8 mouse cellular contexts compared by ENCODE assay signal in genomic region chr13:98316480-98317245, GRCm38 (mm10). TPM values are rescaled to one million over a fixed set of nuclear protein-coding genes. Genes with fewer than 3 reads are reported as not detected.
DNase-seq lines count a peak whose midpoint lies in the region; ATAC-seq and TF ChIP-seq lines count a peak whose summit lies in the region.

TSS of gene Btf3 (minus strand) at chr13:98317006.

- TF ChIP-seq CTCF in Patski (IDR thresholded peaks at IDR 0.05): no peak

- H3K36me3 ChIP-seq in hindbrain, embryonic 13.5 days: peaks cover 20% of the 10 kb centered on the region

- ATAC-seq in Patski: peak; percentile 87
- peak; percentile 96 for ATAC-seq in hindbrain, embryonic 13.5 days (ENCODE audit: low FRiP score)

- H3K27me3 ChIP-seq in Patski: no peaks in the 10 kb centered on the region
- no peaks in the 10 kb centered on the region for H3K27me3 ChIP-seq in hindbrain, embryonic 13.5 days

- POLR2A ChIA-PET in Patski (lab: Charles Lee): interaction anchor here (0.6 to 1.7 kb wide), 5 partner anchors 8 to 293 kb away, joined by 3 to 5 read pairs (median 3); no protein-coding TSS in a partner anchor

- peak within 1 kb of the TSS; percentile 76 for H3K4me2 ChIP-seq in hindbrain, embryonic 13.5 days

- DNase-seq in Patski (ENCODE audit: low read depth, low spot score): peak; percentile 49
- DNase-seq in cerebellum, postnatal 14 days: peak; percentile 96
- peak; percentile 86 to 90 for DNase-seq in frontal cortex, postnatal 14 days (ENCODE audit: low spot score in 2 of 2)
- DNase-seq in layer of hippocampus, postnatal 25 days (ENCODE audit: extremely low spot score in 1 of 2, low spot score in 1 of 2): peak; percentile 92
- DNase-seq in lung, postnatal 25 days (ENCODE audit: low spot score): peak; percentile 94
- DNase-seq in retina, embryonic 14.5 days (ENCODE audit: low spot score): peak; percentile 96
- DNase-seq in thymus, postnatal 4 days: peak; percentile 94

- in situ Hi-C loops in Patski (cut with MboI; ENCODE audit: low pct_unique_long_range_greater_than_20kb): no loop called here

- under 1% methylated on average over 86 of the region's 90 CpGs for WGBS in hindbrain, embryonic 13.5 days

- peaks cover 25% of the 10 kb centered on the region for H3K4me1 ChIP-seq in hindbrain, embryonic 13.5 days (replicated peaks)

- H3K9me3 ChIP-seq in hindbrain, embryonic 13.5 days: no peaks in the 10 kb centered on the region

- CTCF ChIA-PET in Patski (lab: Charles Lee): no interaction called here

- H3K4me3 ChIP-seq in hindbrain, embryonic 13.5 days: peak within 1 kb of the TSS; percentile 98

- peak within 1 kb of the TSS; percentile 95 for H3K9ac ChIP-seq in hindbrain, embryonic 13.5 days

- peak within 1 kb of the TSS; percentile 92 for H3K27ac ChIP-seq in hindbrain, embryonic 13.5 days

RNA-seq across cellular contexts. Expression of gene Btf3, which starts in this region (rescaled TPM):
- polyA plus RNA-seq in Patski (2021): 751 TPM
- 585 and 615 TPM in 2 replicates for polyA plus RNA-seq in hindbrain, embryonic 13.5 days (2015; fragmentation: Nextera tagmentation; extraction: Ambion mirVana)
- 100 to 1,000 TPM; 196 to 221 TPM for total RNA-seq in layer of hippocampus, postnatal 25 days (2021)

Comparison
In these comparisons a context has a peak if more than half of its experiments do, and no peak if none do; other contexts are left out.
1. Peak in every context shown above with its lines: DNase-seq, ATAC-seq, H3K4me3 ChIP-seq and H3K27ac ChIP-seq.